Comparison of ENCODE assay signal across 8 mouse cellular contexts in genomic region chr2:132043101-132043621, GRCm38 (mm10). TPM values are rescaled to one million over a fixed set of nuclear protein-coding genes. Genes with fewer than 3 reads are reported as not detected.
A peak's percentile ranks its signal among the peaks of the same experiment; 100 is the strongest.
DNase-seq lines count a peak whose midpoint lies in the region; ATAC-seq and TF ChIP-seq lines count a peak whose summit lies in the region.

No protein-coding gene starts in this region.

- ATAC-seq in liver, embryonic 11.5 days (replicated peaks; ENCODE audit: low FRiP score), result no peak
- ATAC-seq in erythroid progenitor cell, adult 5-6 weeks (replicated peaks; ENCODE audit: low FRiP score, poor library complexity, severe bottlenecking), result no peak

- WGBS in liver, embryonic 11.5 days, result 50% methylated on average over 13 of the region's 13 CpGs

- H3K9ac ChIP-seq in liver, embryonic 11.5 days (ENCODE audit: low read depth, low read length), result no peak overlapping the region

- TF ChIP-seq CTCF in layer of hippocampus, adult 2 months (conservative IDR thresholded peaks at IDR 0.05), result no peak

- no peaks in the 10 kb centered on the region for H3K27me3 ChIP-seq in liver, embryonic 11.5 days (replicated peaks; ENCODE audit: control insufficient read depth, insufficient read depth, low read length)

- no peaks in the 10 kb centered on the region for H3K9me3 ChIP-seq in liver, embryonic 11.5 days (ENCODE audit: control insufficient read depth, low read length)

- H3K4me3 ChIP-seq in liver, embryonic 11.5 days (ENCODE audit: low read depth, low read length), result no peak overlapping the region
- no peak overlapping the region for H3K4me3 ChIP-seq in layer of hippocampus, adult 2 months

- peak; percentile 13 for DNase-seq in liver
- DNase-seq in liver, embryonic 11.5 days (ENCODE audit: low spot score), result no peak
- peak; percentile 59 to 67 for DNase-seq in frontal cortex, postnatal 10 days (ENCODE audit: low spot score in 2 of 2)
- peak; percentile 83 for DNase-seq in heart, postnatal 4 days
- DNase-seq in layer of hippocampus, adult 2 months (ENCODE audit: low spot score in 2 of 2), result peak; percentile 58 to 77
- peak; percentile 78 for DNase-seq in lung, postnatal 25 days (ENCODE audit: low spot score)
- DNase-seq in skeletal muscle tissue, adult 2 months (ENCODE audit: low read depth, low spot score), result peak; percentile 96

- H3K36me3 ChIP-seq in liver, embryonic 11.5 days (ENCODE audit: control insufficient read depth, insufficient read depth, low read length), result no peaks in the 10 kb centered on the region

- 0 out of 2 replicates have a peak, but pooled peaks cover 2% of the 10 kb centered on the region for H3K4me1 ChIP-seq in liver, embryonic 11.5 days (replicated peaks; ENCODE audit: control insufficient read depth, insufficient read depth, low read length)

- no peak overlapping the region for H3K27ac ChIP-seq in liver, embryonic 11.5 days (ENCODE audit: low read depth, low read length)
- peak overlapping the region; percentile 64 for H3K27ac ChIP-seq in layer of hippocampus, adult 2 months

- H3K4me2 ChIP-seq in liver, embryonic 11.5 days, result no peak overlapping the region

RNA-seq across cellular contexts. Expression of gene Rassf2, which starts 13.1 kb away (rescaled TPM):
- polyA plus RNA-seq in liver, embryonic 11.5 days (2014; fragmentation: Nextera tagmentation; extraction: Ambion mirVana), result 4.9 and 6.2 TPM in 2 replicates
- total RNA-seq in heart, postnatal 4 days (2021), result 10 to 100 TPM; 13.7 to 15.2 TPM
- total RNA-seq in layer of hippocampus, adult 2 months (2021), result 10 to 100 TPM; 39.9 to 43.2 TPM
- total RNA-seq in erythroid progenitor cell, adult 5-6 weeks (2015; ENCODE audit: low replicate concordance), result 9.6 and 9.7 TPM in 2 replicates
- 8.0 and 16.7 TPM in 2 replicates for total RNA-seq in erythroid progenitor cell, adult 5-6 weeks (2017; ENCODE audit: low replicate concordance)
